Comparison of ENCODE assay signal across 21 mouse cellular contexts in genomic region chr13:69623843-69624242, GRCm38 (mm10). TPM values are rescaled to one million over a fixed set of nuclear protein-coding genes. Genes with fewer than 3 reads are reported as not detected.
A peak's percentile ranks its signal among the peaks of the same experiment; 100 is the strongest.
DNase-seq lines count a peak whose midpoint lies in the region; ATAC-seq and TF ChIP-seq lines count a peak whose summit lies in the region.
"Had no signal": no experiment of that assay in that cellular context is flagged by ENCODE, and none has a peak within 500 bp of the region (broad histone marks: within the 10 kb centered on the region; RNA-seq: fewer than 3 reads in every experiment).

No protein-coding gene starts in this region.

- no peaks in the 10 kb centered on the region for H3K9me3 ChIP-seq in liver, embryonic 12.5 days (replicated peaks)
- H3K9me3 ChIP-seq: embryonic facial prominence, embryonic 13.5 days; forebrain, embryonic 10.5 days; heart, embryonic 13.5 days; hindbrain, embryonic 12.5 days had no signal

- H3K79me2 ChIP-seq in liver, adult 2 months (ENCODE audit: control insufficient read depth, insufficient read depth, low read length): no peaks in the 10 kb centered on the region; the same call in 1 of the 2 replicates

- DNase-seq in liver, adult 2 months (ENCODE audit: extremely low read depth, low read depth, low spot score): peak; percentile 96
- peak; percentile 57 for DNase-seq in urinary bladder, postnatal 14 days (ENCODE audit: low spot score)
- DNase-seq in urinary bladder, postnatal 10 days (ENCODE audit: low spot score): no peak
- peak; percentile 12 for DNase-seq in forelimb bud, embryonic 11.5 days (ENCODE audit: low read depth, low spot score)
- DNase-seq in heart, postnatal 4 days: no peak
- DNase-seq: adrenal gland, postnatal 25 days; cerebellum, adult 18-20 months; cerebellum, adult 9-11 months; cerebellum, postnatal 36 days; gastrocnemius, postnatal 14 days; heart, adult 11 months; heart, postnatal 36 days had no signal

- peak overlapping the region; percentile 75 for H3K27ac ChIP-seq in liver, adult 2 months (replicated peaks; ENCODE audit: insufficient read depth, low read depth, low read length)
- H3K27ac ChIP-seq in liver, embryonic 12.5 days: no peak overlapping the region
- H3K27ac ChIP-seq: embryonic facial prominence, embryonic 13.5 days; forebrain, embryonic 10.5 days; heart, embryonic 13.5 days; hindbrain, embryonic 12.5 days had no signal

- TF ChIP-seq POLR2A in liver, adult 2 months (IDR thresholded peaks at IDR 0.05; ENCODE audit: extremely low read depth, insufficient read depth, low read length): no peak

- H3K4me3 ChIP-seq in liver, adult 2 months (ENCODE audit: insufficient read depth, low read depth, low read length): no peak overlapping the region
- no peak overlapping the region for H3K4me3 ChIP-seq in liver, embryonic 12.5 days
- H3K4me3 ChIP-seq: embryonic facial prominence, embryonic 13.5 days; forebrain, embryonic 10.5 days; heart, embryonic 13.5 days; hindbrain, embryonic 12.5 days had no signal

- 24% methylated on average over 5 of the region's 5 CpGs for WGBS in liver, adult 2 months
- WGBS in liver, embryonic 12.5 days (ENCODE audit: insufficient replicate concordance): 78% methylated on average over 5 of the region's 5 CpGs

- no peak for ATAC-seq in liver, embryonic 12.5 days
- no peak for ATAC-seq in erythroid progenitor cell, adult 5-6 weeks (replicated peaks; ENCODE audit: low FRiP score, poor library complexity, severe bottlenecking)
- ATAC-seq: forebrain, embryonic 14.5 days; hindbrain, embryonic 16.5 days; inflammation-experienced regulatory T-cells, adult 6 months had no signal

- H3K4me2 ChIP-seq in liver, embryonic 12.5 days: no peak overlapping the region
- H3K4me2 ChIP-seq: embryonic facial prominence, embryonic 13.5 days; heart, embryonic 13.5 days; hindbrain, embryonic 12.5 days had no signal

- peaks cover 21% of the 10 kb centered on the region for H3K4me1 ChIP-seq in liver, adult 2 months (ENCODE audit: control insufficient read depth, insufficient read depth, low read length)
- H3K4me1 ChIP-seq in liver, embryonic 12.5 days: no peaks in the 10 kb centered on the region
- H3K4me1 ChIP-seq: embryonic facial prominence, embryonic 13.5 days; forebrain, embryonic 10.5 days; heart, embryonic 13.5 days; hindbrain, embryonic 12.5 days had no signal

- no peak for TF ChIP-seq CTCF in liver, adult 2 months (IDR thresholded peaks at IDR 0.05; ENCODE audit: low read depth, low read length)

- H3K27me3 ChIP-seq in liver, adult 2 months (ENCODE audit: control insufficient read depth, insufficient read depth, low read length): no peaks in the 10 kb centered on the region
- H3K27me3 ChIP-seq in liver, embryonic 12.5 days (replicated peaks): no peaks in the 10 kb centered on the region
- H3K27me3 ChIP-seq: embryonic facial prominence, embryonic 13.5 days; heart, embryonic 13.5 days; hindbrain, embryonic 12.5 days had no signal

- H3K9ac ChIP-seq in liver, adult 2 months (ENCODE audit: low read depth, low read length): 0 out of 2 replicates have a peak overlapping the region, but pooled peaks have one; percentile 3
- no peak overlapping the region for H3K9ac ChIP-seq in liver, embryonic 12.5 days
- H3K9ac ChIP-seq: embryonic facial prominence, embryonic 13.5 days; heart, embryonic 13.5 days; hindbrain, embryonic 12.5 days had no signal

- peaks cover 58% of the 10 kb centered on the region for H3K36me3 ChIP-seq in liver, adult 2 months (ENCODE audit: control insufficient read depth, insufficient read depth, low read length)
- peaks cover 96% of the 10 kb centered on the region for H3K36me3 ChIP-seq in liver, embryonic 12.5 days

RNA-seq across cellular contexts. Expression of gene Srd5a1, which starts 12.6 kb away (rescaled TPM):
- total RNA-seq in liver, adult 2 months (2014; rRNA removed): 83.6 and 86.4 TPM in 2 replicates
- 41.9 and 54.7 TPM in 2 replicates for polyA plus RNA-seq in liver, adult 2 months (2012; rRNA removed)
- 5.2 and 6.0 TPM in 2 replicates for polyA plus RNA-seq in liver, embryonic 12.5 days (2016; fragmentation: Nextera tagmentation; extraction: Ambion mirVana)
- 2.1 and 2.2 TPM in 2 replicates for total RNA-seq in erythroid progenitor cell, adult 5-6 weeks (2015; ENCODE audit: low replicate concordance)
- not detected in 2 replicates for total RNA-seq in erythroid progenitor cell, adult 5-6 weeks (2017; ENCODE audit: low replicate concordance)
- total RNA-seq in heart, postnatal 4 days (2021): 1 to 10 TPM; 2.4 to 2.7 TPM

Comparison
In these comparisons a context has a peak if more than half of its experiments do, and no peak if none do; other contexts are left out.
1. DNase-seq: peak in liver, adult 2 months (single experiment), urinary bladder, postnatal 14 days (single experiment) and forelimb bud, embryonic 11.5 days (single experiment); none in urinary bladder, postnatal 10 days (single experiment) and heart, postnatal 4 days (single experiment).
2. RNA of gene Srd5a1, which starts 12.6 kb away (total RNA-seq): 83.6 to 86.4 TPM in liver, adult 2 months; 2.4 to 2.7 TPM in heart, postnatal 4 days and 2.1 to 2.2 TPM in erythroid progenitor cell, adult 5-6 weeks; every median in the first group is over 10 times any median in the second.